Mouse (Mus musculus): ENCODE data around the gene Abhd2. TPM values are rescaled to one million over a fixed set of nuclear protein-coding genes. Genes with fewer than 3 reads are reported as not detected.

The Abhd2 gene
- polyA plus RNA-seq, 1 experiment = 80.4 TPM

- Histone ChIP-seq H3K27ac (ENCODE audit: insufficient read depth, low read length) (no peak overlapping the region), H3K4me3 (ENCODE audit: insufficient read depth, low read length) (no peak overlapping the region), H3K4me1 (ENCODE audit: control insufficient read depth, insufficient read depth, low read length) (peaks cover 5% of the 10 kb centered on the region; the same call in 1 of the 2 replicates)
- TF ChIP-seq CTCF (IDR thresholded peaks at IDR 0.05; ENCODE audit: borderline replicate concordance, insufficient read depth, low read length) = no peak
Measured at GRCm38 (mm10) chr7:79333419-79333818, 60.4 kb downstream of the Abhd2 start.

- H3K27ac ChIP-seq (ENCODE audit: insufficient read depth, low read length) = peak overlapping the region; percentile 43; the same call in 1 of the 2 replicates
- H3K4me1 ChIP-seq (ENCODE audit: control insufficient read depth, insufficient read depth, low read length) = peaks cover 5% of the 10 kb centered on the region; the same call in 1 of the 2 replicates
- TF ChIP-seq POLR2A (IDR thresholded peaks at IDR 0.05; ENCODE audit: low read depth, low read length) (no peak), CTCF (IDR thresholded peaks at IDR 0.05; ENCODE audit: borderline replicate concordance, insufficient read depth, low read length) (no peak)
- no peak overlapping the region for H3K4me3 ChIP-seq (ENCODE audit: insufficient read depth, low read length)
Measured at GRCm38 (mm10) chr7:79336362-79336910, 63.4 kb downstream of the Abhd2 start.

GRCm38 (mm10) chr7:79345902-79346301 is 72.9 kb downstream of the Abhd2 start:
- TF ChIP-seq POLR2A (IDR thresholded peaks at IDR 0.05; ENCODE audit: low read depth, low read length) (no peak), CTCF (IDR thresholded peaks at IDR 0.05; ENCODE audit: borderline replicate concordance, insufficient read depth, low read length) (no peak)
- H3K4me3 ChIP-seq (ENCODE audit: insufficient read depth, low read length) = no peak overlapping the region
- H3K4me1 ChIP-seq (ENCODE audit: control insufficient read depth, insufficient read depth, low read length) = peaks cover 16% of the 10 kb centered on the region
- H3K27ac ChIP-seq (ENCODE audit: insufficient read depth, low read length) = no peak overlapping the region

GRCm38 (mm10) chr7:79346555-79347075 is 73.6 kb downstream of the Abhd2 start:
- no peak for TF ChIP-seq CTCF (IDR thresholded peaks at IDR 0.05; ENCODE audit: borderline replicate concordance, insufficient read depth, low read length)
- no peak for TF ChIP-seq POLR2A (IDR thresholded peaks at IDR 0.05; ENCODE audit: low read depth, low read length)
- H3K4me3 ChIP-seq (ENCODE audit: insufficient read depth, low read length) = no peak overlapping the region
- no peak overlapping the region for H3K27ac ChIP-seq (ENCODE audit: insufficient read depth, low read length)
- peaks cover 16% of the 10 kb centered on the region for H3K4me1 ChIP-seq (ENCODE audit: control insufficient read depth, insufficient read depth, low read length)

- no peak overlapping the region for H3K4me3 ChIP-seq (ENCODE audit: insufficient read depth, low read length)
- TF ChIP-seq CTCF (IDR thresholded peaks at IDR 0.05; ENCODE audit: borderline replicate concordance, insufficient read depth, low read length) = no peak
- TF ChIP-seq POLR2A (IDR thresholded peaks at IDR 0.05; ENCODE audit: low read depth, low read length) = no peak
- H3K4me1 ChIP-seq (ENCODE audit: control insufficient read depth, insufficient read depth, low read length) = peaks cover 16% of the 10 kb centered on the region
- no peak overlapping the region for H3K27ac ChIP-seq (ENCODE audit: insufficient read depth, low read length)
Measured at GRCm38 (mm10) chr7:79347108-79347813, 74.3 kb downstream of the Abhd2 start.

GRCm38 (mm10) chr7:79348816-79349215 is 75.8 kb downstream of the Abhd2 start:
- Histone ChIP-seq H3K4me1 (ENCODE audit: control insufficient read depth, insufficient read depth, low read length) (peaks cover 16% of the 10 kb centered on the region), H3K4me3 (ENCODE audit: insufficient read depth, low read length) (no peak overlapping the region), H3K27ac (ENCODE audit: insufficient read depth, low read length) (peak overlapping the region; percentile 15; the same call in 1 of the 2 replicates)
- no peak for TF ChIP-seq CTCF (IDR thresholded peaks at IDR 0.05; ENCODE audit: borderline replicate concordance, insufficient read depth, low read length)
- TF ChIP-seq POLR2A (IDR thresholded peaks at IDR 0.05; ENCODE audit: low read depth, low read length) = no peak

GRCm38 (mm10) chr7:79349738-79350386 is 76.9 kb downstream of the Abhd2 start:
- TF ChIP-seq CTCF (IDR thresholded peaks at IDR 0.05; ENCODE audit: borderline replicate concordance, insufficient read depth, low read length) (peak; percentile 86; the same call in 1 of the 2 replicates), POLR2A (IDR thresholded peaks at IDR 0.05; ENCODE audit: low read depth, low read length) (no peak)
- Histone ChIP-seq H3K4me1 (ENCODE audit: control insufficient read depth, insufficient read depth, low read length) (peaks cover 16% of the 10 kb centered on the region), H3K27ac (ENCODE audit: insufficient read depth, low read length) (peak overlapping the region; percentile 15; the same call in 1 of the 2 replicates), H3K4me3 (ENCODE audit: insufficient read depth, low read length) (no peak overlapping the region)

- TF ChIP-seq POLR2A (IDR thresholded peaks at IDR 0.05; ENCODE audit: low read depth, low read length) (no peak), CTCF (IDR thresholded peaks at IDR 0.05; ENCODE audit: borderline replicate concordance, insufficient read depth, low read length) (no peak)
- H3K4me3 ChIP-seq (ENCODE audit: insufficient read depth, low read length) = no peak overlapping the region
- no peak overlapping the region for H3K27ac ChIP-seq (ENCODE audit: insufficient read depth, low read length)
- no peaks in the 10 kb centered on the region for H3K4me1 ChIP-seq (ENCODE audit: control insufficient read depth, insufficient read depth, low read length)
Measured at GRCm38 (mm10) chr7:79358350-79359182, 85.6 kb downstream of the Abhd2 start.

GRCm38 (mm10) chr7:79359183-79359435 is 86.1 kb downstream of the Abhd2 start:
- Histone ChIP-seq H3K4me1 (ENCODE audit: control insufficient read depth, insufficient read depth, low read length) (no peaks in the 10 kb centered on the region), H3K4me3 (ENCODE audit: insufficient read depth, low read length) (no peak overlapping the region), H3K27ac (ENCODE audit: insufficient read depth, low read length) (no peak overlapping the region)
- TF ChIP-seq POLR2A (IDR thresholded peaks at IDR 0.05; ENCODE audit: low read depth, low read length) = no peak
- TF ChIP-seq CTCF (IDR thresholded peaks at IDR 0.05; ENCODE audit: borderline replicate concordance, insufficient read depth, low read length) = no peak
